Mouse (Mus musculus) thymus, postnatal 25 days (tissue): ENCODE data around the gene Pigf.
"Not testable (repeated sequence)": the region's sequence is repeated elsewhere in the genome, so short reads cannot be mapped to it uniquely, and the experiment has no call there.

Source experiments
- DNase-seq: peaks from one replicate; pipeline ENCODE4 v3.0.0; 2022

Pigf gene

DNA sequence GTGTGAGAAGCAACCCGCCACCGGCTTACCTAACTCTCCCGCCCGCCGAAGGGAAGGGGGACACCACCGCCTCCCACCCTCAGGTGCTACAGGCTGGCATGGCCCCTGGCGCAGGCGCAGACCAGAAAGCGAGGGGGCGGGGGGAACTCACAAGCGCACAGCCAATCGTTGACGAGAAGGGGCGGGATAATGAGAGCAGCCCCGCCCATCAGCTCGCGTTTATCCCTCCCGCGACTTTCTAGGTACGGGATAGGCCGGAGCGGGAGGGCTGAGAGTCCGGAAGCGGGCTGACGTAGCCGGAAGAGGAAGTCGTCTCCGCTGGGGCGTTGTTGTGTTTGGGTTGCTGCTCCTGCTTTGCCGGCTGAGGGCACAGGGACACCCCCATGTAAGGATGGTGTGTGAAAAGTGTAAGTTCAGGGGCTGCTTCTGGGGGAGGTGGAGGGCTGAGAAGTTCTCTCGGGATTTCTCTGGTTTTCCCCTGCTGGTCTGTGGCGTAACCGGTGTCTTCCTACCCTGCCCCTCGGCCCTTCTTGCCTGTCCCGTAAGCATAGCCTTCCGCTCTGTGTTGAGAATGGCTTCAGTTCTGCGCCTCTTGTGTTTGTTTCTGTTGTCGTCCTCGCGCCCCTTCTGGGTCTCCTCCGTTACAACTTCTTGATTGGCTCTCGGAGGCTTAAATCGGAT, at the start of gene Pigf, which contains the start of gene Cript:
Gene Pigf, minus strand, starts transcription at position 138 of the 681 bp plus-strand sequence.
Gene Cript, plus strand, starts transcription at position 282 of the 681 bp plus-strand sequence.
- peak; percentile 99 for DNase-seq

DNA sequence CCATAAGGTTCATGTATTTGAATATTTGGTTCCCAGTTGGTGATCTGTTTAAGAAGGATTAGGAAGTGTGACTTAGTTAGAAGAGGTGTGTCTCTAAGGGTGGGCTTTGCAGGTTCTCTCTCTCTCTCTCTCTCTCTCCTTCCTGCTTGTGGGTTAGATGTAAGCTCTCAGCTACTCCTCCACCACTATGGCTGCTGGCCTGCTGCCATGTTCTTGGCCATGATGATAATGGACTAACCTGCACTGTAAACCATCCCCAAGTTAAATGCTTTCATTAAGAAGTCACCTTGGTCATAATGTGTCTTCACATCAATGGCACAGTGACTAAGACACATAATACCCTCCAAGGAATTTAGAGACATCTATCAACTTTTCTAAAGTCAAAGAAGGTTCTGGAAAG, 48.3 kb upstream of the Pigf start:
- no peak for DNase-seq

DNA sequence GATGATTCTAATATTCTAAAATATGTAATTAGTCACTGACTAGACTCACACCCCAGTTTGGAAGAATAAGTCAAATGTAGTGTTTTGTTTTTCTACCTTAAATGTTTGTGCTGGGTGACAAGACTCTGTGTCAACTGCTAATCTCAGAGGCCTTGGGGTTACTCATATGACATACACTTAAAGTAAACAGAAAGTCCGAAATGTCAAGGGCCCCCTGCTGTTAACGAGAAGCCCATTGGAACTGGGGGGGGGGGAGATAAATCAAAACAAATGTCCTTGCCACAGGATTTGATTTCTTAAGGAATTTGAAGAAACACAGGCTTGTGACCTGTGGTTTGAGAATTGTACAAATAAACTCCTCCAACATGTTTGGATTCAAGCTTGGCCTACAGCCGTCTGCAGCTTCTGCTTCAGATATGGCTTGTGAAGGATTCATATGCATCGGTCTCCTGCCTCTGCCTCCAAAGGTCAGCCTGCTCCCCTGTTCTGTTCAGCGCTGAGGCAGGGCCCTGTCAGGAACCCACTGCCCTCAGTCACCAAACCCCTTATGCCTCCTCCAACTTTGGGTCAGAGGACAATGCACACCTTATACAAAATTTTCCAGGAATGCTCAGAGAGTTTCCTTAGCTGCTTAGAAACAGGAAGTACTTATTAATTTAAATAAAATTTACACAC, 47.7 kb upstream of the Pigf start:
- no peak for DNase-seq

DNA sequence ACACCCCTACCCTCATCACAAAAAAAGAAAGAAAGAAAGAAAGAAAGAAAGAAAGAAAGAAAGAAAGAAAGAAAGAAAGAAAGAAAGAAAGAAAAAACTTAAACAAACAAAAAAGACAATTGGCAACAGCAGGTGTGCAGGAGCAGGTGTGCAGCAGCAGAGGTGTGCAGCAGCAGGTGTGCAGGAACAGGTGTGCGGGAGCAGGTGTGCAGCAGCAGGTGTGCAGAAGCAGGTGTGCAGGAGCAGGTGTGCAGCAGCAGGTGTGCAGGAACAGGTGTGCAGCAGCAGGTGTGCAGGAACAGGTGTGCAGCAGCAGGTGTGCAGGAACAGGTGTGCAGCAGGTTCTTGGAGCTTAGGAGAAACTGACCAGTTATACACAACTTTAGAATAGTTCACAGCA, 47.0 kb upstream of the Pigf start:
- not testable (repeated sequence) for DNase-seq

DNA sequence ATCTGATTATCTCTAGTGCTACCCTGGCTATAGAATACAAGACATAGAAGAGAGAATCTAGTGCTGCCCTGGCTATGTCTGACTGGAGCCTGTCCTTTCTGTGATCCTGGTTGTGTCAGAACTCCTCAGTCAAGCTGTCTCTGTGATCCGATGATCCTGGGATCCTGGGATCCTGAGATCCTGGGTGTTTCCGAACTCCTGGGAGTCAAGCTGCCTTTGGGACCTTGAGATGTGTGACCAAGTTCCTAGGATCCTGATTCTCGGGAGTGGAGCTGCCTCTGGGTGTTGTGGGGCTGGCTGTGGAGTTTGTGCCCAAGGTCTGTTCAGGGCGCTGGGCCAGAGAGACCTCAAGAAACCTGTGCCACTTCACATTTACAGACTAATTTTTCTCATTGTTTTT, 43.8 kb upstream of the Pigf start:
- DNase-seq: no peak

DNA sequence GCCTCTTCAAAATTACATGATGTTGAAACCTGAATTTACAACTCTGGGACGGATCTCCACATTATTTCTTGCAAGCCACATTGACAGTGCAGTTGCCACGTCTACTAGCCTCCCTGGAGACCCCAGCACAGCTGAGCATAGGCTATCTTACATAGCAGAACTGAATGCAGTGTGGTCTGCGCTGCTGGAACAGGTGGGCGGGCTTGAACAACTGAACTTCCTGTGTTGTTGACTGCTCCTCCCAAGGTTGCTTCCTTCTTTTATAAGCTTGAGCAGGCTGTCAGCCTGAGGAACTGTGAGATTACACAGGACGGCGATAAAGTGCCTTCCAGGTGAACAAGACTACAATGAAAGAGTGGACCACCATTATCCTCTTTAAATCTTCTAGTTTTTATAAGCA, 38.8 kb upstream of the Pigf start:
- peak; percentile 21 for DNase-seq

DNA sequence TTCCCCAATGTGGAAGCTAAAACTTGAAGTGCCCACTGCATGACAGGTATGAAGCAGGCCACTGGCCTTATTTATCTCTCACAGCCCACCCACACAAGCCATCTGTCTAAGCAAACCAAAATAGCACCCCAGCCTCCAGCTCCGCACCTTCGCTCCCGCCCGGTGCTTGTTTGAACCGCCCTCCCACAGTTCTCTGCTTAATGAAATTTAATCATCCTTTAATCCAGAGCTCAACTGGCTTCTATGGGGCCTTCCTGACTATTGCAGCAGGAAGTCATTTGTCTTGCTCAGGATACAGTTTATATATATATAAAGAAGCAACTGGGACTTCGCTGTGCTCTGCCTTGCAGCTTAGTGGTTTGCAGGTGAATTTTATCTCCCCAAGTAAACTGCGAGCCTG, 38.3 kb upstream of the Pigf start:
- DNase-seq: no peak

DNA sequence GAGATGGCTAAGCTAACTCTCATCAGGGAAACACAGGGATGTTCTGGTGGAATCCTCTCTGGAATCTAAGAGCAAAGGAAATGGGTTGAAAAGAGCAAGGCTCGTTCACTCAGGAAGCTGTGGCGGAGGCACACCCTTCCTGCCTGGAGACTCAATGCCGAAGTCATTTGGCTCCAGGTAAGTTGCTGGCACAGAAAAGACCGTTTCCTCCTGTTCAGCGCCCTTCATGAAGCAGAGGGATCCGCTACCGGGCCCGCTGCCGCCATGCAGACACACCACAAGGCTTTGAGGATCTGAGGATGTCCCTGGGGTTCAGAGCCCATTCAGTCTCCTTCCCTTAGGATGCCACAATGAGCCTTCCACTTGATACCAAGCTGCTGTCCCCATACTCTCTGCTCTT, 37.4 kb upstream of the Pigf start:
- DNase-seq: no peak

DNA sequence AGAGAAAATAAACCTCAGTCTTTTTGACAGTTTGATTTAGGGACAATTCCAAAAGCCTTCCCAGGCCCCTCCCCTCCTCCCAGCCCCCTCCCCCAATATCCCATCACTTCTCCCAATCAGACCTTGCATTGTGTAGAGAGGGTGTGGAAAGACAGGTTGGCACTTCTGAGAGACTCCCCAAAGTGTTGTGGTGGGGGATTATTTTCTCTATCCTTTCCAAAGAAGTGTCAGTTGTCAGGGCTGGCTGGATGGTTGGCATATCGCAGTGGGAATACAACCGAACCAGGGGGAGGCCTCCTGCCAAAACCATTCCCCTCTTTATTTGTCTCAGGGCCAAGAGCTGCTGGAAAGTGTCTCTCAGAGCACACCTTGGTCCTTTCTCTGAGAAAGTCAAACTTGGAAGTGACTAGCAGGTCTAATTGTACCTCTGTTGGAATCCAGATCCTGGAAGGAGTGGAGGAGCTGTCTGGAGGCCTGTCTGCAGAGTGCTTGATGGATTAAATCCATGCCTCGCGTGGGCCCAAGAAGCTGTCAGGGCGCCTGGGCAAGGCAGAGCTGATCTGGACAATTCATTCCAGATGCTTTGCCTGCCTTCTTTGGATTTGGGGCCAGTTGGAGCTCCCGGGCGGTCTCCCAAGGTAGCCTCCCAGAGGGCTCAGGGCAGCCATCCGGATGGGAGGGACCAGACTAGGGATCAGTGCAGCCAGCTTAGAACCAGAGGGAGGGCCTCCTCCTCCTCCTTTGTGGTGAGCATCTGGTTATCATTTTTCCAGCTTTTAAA, 32.5 kb upstream of the Pigf start:
- DNase-seq: no peak

DNA sequence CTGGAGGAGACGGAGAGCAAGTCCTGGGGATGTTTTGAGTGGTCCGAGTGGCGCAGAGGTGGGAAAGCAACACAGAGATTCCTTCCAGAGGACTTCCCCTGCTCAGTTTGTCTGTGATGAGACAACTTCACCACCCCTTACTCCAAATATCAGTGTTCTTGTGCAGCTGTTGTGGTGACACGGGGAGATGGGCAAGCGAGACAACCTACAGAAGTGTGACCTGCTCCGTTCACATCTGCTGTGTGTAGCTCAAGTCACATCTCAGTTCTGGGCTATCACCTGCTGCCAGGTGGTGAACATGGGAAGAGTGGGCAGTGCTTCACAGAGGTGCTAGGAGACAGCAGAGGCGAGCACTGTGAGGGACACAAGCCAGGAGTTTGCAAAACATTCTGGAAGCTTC, 31.6 kb upstream of the Pigf start:
- no peak for DNase-seq

DNA sequence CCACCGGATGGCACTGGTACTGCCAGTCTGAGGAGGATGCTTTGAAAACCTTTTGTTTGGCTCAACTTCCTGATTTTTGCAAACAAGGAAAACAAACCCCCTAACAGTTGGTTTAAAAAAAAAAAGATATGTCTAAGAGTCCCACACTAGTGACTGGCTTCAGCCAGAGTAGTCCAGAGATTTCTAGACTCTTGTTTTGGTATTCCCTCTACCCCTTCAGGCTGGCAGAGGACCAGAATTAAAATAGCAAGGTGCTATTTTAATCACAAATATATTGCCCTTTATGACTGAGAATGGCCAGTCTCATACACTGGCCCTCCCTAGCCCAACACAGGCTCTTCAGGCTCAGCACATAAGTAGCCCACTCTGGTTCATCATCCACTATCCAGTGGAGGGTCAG, 30.5 kb upstream of the Pigf start:
- DNase-seq: no peak

DNA sequence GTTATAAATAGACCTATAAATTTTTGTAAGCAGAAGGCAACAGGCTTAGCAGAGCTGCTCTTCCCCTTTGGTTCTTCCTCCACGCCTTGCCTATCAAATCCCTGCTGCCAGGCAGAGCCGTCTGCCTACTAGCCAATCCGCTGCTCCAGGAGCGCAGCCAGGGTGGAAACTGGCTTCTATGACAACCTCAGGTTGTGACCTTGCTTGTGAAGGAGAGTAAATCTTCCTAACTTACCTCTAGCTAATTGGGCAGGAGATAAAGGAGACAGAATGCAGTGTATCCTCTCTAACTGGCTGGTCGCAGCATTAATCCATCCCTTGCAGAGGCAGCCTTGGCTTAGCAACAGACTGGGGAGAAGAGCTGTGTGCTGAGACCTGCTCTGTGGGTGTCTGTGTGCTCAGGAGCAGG, 29.8 kb upstream of the Pigf start:
- no peak for DNase-seq

DNA sequence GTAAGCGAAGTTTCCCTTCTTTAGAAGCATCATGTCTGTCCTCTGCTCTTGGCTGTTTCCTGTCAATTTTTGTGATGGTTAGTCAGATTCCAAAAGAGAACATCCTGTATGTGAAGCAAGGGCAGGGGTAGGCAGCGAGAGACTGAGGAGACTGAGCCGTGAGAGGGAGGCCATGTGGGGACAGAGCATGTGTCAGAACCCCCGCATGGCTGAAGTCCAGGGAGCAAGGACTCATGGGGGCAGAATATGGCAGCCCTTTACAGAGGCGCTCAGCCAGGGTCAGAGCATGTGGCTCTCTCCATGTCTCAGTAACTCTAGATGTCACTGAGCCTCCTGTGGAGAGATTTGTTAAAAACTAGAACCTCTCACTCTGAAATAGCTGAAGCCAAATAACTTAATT, 28.7 kb upstream of the Pigf start:
- DNase-seq: no peak

DNA sequence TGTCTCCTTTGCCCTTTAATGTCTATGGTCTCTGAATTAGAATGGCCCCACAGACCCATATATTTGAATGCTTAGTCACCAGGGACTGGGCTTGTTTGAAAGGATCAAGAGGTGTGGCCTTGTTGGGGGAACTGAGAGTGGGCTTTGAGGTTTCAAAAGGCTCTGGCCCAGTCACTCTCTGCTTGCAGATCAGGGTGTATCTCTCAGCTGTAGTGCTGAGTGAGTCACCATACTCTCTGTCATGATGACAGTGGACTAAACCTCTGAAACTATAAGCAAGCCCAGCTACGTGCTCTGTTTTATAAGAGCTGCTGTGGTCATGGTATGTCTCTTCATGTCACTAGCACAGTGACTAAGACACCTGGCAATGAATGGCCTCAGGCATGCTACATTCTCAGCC, 27.2 kb upstream of the Pigf start:
- no peak for DNase-seq

DNA sequence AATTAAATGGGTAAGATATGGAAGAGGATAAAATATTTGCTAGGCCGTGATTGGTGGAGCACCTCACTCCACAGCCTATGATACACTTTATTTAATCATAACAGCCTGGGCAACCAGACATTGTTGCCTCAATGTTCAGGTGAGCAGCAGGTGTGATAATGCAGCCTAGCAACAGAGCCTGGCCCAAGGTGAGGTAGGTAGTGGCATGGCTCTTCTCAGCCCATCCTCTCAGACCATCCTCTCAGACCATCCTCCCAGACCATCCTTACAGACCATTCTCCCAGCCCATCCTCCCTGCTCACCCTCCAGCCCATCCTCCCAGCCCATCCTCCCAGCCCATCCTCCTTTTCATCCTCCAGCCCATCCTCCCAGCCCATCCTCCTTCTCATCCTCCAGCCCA, 26.4 kb upstream of the Pigf start:
- DNase-seq: no peak

DNA sequence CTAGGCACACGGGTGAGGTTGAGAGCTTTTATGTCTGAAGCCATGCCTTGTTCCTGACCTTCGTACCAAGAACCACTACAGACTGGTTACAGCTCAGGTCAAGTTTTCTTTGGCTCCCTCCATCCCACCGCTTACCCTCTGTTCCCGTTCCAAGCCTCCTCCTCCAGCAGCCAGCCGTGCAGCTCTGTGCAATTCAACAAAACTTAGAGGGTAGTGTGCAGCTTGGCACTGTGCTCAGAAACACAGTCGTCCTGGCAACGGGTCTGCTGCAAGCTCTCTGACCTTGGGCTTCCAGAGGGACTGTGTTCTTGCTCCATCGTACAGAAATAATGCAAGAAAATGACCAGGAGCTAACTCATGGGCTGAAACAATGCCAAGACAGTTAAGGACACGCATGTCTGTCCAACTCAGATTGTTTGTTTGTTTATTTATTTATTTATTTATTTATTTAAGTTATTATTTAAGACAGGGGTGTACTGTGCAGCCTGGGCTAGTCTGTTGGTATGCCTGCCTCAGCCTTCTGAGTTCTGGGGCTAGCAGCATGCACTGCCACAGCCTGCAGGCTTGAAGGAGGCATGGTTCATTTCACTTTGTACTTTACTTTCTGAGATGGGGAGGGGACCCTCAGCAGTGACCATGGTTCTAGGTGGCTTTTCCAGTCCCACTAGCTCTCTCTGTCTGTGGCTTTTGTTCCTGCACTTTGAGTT, 25.4 kb upstream of the Pigf start:
- no peak for DNase-seq

DNA sequence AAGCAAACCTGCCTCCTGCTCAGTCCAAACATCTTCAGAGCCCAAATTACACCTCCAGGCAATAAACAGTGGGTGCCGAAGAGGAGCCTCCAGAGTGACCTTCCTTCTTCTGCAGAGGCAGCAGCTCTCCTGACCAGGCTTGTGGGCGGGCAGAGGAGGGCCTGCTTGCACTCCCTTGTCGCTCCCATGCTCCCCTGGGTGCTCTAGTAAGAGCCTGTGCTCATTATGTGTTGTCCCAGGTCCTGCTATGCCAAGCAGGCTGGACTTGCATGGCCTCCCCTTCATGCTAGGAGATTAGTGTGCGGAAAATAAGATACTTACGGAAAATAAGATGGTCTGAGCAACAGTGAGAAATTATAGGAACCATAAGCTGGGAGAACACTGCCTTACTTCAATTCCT, 24.5 kb upstream of the Pigf start:
- no peak for DNase-seq

DNA sequence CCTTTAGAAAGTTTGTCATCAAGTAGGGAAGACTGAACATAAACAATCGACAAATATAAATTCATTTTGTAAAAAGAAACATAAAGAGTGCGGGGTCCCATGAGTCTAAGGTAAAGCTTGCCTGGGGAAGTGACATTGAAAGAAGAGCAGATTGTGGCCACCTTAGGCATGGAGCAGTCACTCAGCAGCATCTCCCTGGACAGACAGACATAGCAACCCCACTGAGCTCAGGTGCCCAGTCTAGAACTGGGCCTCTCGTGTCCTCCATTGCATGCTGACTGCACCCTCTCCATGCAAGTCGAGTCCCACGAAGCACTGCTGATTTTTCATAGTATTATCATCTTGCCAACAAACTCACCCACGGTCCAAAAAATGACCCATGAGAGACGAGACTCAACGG, 19.6 kb upstream of the Pigf start:
- no peak for DNase-seq

DNA sequence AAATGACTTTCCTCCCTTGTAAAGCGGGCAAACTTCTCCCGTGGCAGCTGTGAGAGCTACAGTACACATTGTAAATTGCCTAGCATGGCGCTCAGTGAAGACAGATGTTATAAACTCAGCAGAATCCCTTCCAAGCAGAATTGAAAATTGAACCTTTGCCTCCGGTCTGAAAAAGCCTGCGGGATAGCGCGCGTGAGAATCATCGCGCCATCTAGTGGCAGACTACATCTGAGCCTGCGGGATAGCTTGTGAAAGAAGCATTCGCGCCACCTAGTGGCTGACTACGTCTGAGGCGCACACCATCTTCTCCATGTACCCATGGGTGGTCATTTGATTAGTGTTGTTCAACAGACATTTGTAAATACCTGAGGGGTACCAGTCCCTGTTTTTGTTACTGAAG, 19.2 kb upstream of the Pigf start:
- DNase-seq: peak; percentile 85

DNA sequence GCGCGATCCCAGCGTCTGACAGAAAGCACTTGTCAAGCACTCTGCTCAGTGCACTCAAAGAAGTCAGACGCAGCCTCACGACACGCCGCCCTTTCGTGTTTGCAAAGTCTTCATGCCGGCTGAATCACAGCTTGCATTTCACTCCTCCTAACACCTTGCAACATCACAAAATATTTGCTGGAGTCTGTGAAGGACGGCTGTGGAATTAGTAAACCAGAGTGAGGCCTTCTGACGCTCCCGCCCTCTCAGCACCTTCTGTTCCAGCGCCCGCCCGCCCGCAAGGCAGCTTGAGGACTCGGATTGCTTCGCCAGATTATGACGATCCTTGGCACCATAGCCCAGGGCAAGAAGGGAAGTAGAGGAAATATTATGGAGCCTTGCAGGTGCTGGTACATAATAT, 16.5 kb upstream of the Pigf start:
- no peak for DNase-seq

DNA sequence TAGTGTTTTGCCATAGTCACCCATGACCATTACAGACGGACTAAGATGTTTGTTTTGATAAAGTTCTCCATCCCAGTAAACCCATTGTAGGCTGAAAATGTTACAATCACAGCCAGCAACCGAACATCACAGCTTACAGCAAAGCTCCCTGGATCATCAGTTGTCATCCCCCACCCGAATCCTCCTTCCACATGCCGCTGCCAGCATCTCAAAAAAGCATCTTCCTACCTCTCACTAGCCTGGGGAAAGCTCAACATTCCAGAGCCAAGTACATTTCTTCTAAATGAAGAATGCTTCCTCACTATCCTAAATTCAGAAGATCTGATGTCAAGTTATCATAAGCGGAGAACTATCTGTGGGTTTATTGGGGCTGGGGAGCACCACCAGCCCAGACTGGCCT, 13.3 kb upstream of the Pigf start:
- DNase-seq: no peak

DNA sequence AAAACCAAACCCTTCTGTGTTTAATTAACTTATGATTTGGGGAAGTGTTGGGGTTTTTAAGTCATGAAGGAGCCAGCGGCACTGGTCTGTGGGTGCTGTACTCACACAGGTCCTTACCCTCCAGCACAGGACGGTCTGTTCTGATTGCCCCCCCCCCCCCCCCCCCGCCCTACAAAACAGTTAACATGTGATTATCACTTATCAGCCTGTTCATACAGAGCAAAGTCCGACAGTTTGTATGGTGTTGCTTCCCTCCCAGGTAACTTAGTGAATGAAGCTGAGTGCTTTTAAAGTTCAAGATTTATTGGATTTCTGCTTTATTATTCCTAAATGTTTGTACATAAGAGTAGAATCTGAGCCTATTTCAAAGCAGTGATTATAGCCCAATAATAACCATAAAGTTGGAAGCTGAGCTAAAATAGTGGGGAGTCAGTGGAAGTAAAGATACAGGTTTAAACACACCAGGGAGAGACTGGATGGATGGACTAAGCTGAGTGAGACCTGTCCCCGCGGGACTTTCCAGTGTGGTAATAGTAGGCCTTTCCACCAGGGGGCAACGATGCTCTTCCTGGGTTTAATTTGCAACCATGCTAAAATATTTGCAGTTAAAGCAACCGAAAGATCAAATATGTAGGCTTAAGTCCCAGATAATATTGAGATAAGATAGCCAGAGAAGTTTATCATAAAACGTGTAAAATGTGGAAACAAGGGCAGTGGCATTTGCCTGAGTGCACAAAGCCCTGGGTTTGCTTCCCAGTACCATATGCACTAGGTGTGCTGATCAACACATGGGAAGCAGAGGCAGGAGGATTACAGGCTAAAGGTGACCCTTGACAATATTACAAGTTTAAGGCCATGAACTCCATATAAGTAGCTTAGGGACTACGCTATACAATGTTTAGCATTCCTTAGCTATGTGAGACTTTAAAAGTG, 11.2 kb upstream of the Pigf start:
- DNase-seq: peak; percentile 26
